Mouse (Mus musculus) embryonic fibroblast, embryonic 13.5 days (primary cell): ENCODE data around the gene Kat6b.

Experiments used
- CTCF ChIP-seq: IDR thresholded peaks from 2 replicates; pipeline ENCODE4 v1.5.1; 2011; ENCODE audit warnings: mild to moderate bottlenecking, control low read depth, low read length, moderate library complexity, borderline replicate concordance; ENCODE audit not compliant: insufficient read depth
- POLR2A ChIP-seq: IDR thresholded peaks from 2 replicates; pipeline ENCODE4 v1.6.1; 2011; ENCODE audit warnings: low read depth, mild to moderate bottlenecking, control low read depth, low read length, moderate library complexity

DNA sequence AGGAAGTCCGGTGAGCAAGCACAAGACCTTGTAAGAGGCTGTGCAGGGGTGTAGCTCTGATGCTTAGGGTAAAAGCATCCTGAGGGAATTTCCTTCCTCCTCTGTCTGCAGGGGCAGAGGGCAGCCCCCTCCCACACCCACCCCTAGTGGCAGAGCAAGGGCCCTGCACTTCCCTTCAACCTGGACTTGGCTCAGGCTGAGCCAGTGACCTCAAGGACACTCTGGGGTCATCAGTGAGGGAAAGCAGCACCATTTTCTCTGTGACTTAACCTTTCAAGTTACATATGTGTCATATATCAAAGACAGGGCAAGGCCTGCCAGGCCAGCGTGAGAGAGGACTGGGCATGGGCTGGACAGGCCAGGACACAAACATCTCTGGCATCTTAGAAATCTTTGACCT lies 228.3 kb downstream of the Kat6b start:
- TF ChIP-seq POLR2A: no peak
- TF ChIP-seq CTCF: no peak
